Mouse (Mus musculus) natural killer cell, adult 2 months (primary cell): ENCODE measurements around the gene Selplg.
A peak's percentile ranks its signal among the peaks of the same experiment; 100 is the strongest.
"Not testable (repeated sequence)": the region's sequence is repeated elsewhere in the genome, so short reads cannot be mapped to it uniquely, and the experiment has no call there.

Experiments
- DNase-seq, 2 experiments: peaks; one replicate each; pipeline ENCODE4 v3.0.0; 2022; ENCODE audit warnings: low spot score in 2 of 2

The Selplg gene

GRCm38 (mm10) chr5:113825558-113825957 is 6.9 kb downstream of the Selplg start:
- no peak for DNase-seq

- peak; percentile 64 to 77 for DNase-seq
Measured at GRCm38 (mm10) chr5:113824228-113824627, 8.2 kb downstream of the Selplg start.

DNA sequence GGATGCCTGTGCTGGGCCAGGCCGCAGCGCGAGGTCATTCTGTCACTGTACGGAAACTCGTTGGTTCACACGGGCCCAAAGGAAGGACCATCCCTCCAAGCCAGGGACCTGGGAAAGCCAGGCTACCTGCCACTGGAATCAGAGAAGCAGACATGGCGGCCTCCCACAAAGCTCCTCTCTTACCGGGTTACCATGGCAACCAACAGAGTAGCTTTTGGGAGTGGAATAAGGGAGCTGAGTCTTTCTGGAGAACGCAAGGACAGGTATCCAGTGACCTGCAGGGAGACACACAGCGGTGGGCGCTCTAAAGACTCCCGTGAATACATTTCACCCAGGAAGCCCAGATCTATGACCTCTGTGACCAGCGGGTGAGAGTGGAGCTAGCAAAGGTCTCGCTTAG is 13.9 kb downstream of the Selplg start:
- DNase-seq = no peak

DNA sequence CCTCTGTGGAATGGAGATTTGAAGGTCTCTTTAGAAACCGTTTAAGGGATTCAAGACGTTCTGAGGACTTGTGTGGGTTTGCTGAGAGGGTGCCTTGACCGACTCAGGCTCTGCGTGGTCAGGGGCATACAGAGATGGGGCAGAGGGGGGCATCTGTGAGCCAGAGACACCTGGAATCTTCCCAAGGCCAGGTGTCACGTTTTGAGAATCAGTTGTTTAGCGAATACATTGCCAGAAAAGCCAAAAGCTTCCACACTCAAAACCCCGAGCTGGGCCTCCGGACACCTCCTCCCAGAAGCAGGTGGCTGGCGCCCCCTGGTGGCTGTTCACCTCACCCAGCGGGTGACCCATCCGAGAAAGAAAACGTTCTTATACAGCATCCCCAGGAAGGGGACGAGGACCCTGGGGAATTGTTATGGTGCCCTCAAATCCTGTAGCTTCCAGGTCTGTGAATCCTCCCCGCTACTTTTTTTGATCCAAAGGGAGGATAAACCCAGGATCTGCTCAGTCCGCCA is 16.7 kb downstream of the Selplg start:
- DNase-seq = peak; percentile 71 to 80

GRCm38 (mm10) chr5:113815041-113815389 is 17.4 kb downstream of the Selplg start:
- DNase-seq = no peak

DNA sequence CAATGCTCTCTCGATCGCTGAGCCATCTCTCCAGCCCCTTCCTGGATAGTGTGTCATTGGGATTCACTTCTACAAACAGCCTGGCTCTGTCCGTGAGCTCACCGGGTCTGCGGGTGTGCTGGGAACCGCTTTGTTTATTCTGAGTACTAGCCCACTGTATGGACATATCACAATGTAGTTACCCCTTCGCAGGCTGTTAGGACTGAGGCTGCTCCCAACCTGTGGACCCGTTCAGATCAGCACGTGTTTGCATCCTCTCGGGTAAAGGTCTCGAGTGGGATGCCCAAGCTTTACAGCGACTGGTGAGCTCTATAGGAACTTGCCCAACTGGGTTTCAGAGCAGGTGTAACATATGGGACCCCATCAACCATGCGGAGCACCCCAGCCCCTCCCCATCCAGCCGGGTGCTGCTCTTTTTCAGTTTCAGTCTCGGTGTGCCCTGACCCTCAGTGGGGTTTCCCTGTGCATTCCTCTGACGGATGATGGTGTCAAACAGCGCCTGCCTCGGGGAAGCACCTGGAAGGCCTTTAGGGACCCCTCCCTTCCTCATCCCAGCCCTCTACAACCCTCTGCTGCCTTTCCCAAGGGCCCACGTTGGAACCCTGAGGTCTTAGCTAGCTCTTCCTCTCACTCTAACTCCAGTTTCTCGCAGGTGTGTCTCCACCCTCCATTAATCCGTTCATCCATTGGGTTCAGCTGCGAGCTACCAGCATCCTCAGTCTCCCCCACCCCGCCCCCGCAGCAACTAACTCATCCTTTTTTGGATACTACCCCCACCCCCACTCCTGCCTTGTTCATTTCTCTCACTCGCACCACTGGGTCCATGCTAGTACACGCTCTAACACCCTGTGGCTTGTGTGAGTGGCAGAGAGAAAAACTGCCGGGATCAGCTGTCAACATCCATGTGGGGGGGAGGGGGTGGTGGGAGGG is 18.1 kb downstream of the Selplg start:
- DNase-seq = peak in 1 of 2 experiments; percentile 52

GRCm38 (mm10) chr5:113813608-113814007 is 18.8 kb downstream of the Selplg start:
- peak in 1 of 2 experiments; percentile 62 for DNase-seq

- no peak for DNase-seq
Measured at GRCm38 (mm10) chr5:113812638-113813037, 19.8 kb downstream of the Selplg start.

DNA sequence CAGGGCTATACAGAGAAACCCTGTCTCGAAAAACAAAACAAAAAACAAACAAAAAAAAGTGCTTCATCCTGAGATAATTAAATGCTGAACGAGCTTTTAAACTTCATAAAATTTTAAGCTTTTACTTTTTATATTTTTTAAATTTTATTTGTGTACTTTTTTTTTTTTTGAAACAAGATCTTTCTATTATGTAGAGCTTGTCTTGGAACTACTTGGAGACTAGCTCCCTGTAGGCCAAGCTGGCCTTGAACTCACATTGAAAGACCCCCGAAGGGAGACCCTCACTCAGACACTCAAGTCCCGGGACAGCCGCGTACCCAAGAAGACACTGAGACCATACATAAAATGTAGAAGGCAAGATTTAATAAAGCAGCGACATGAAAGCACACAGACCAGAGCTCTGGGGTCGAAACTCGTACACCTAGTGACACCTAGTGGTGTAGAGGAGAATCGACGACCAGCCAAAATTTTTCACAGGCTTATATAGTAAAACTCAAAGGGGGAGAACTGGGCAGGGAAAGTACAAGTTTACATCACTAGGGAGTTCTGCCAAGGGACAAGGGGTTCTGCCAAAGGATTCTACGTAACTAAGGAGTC is 20.5 kb downstream of the Selplg start:
- not testable (repeated sequence) for DNase-seq

- no peak for DNase-seq
Measured at GRCm38 (mm10) chr5:113810111-113810510, 22.3 kb downstream of the Selplg start.

- no peak for DNase-seq
Measured at GRCm38 (mm10) chr5:113808177-113808576, 24.3 kb downstream of the Selplg start.

GRCm38 (mm10) chr5:113807712-113808111 is 24.7 kb downstream of the Selplg start:
- DNase-seq = no peak

- peak in 1 of 2 experiments; percentile 45 for DNase-seq
Measured at GRCm38 (mm10) chr5:113806414-113806813, 26.0 kb downstream of the Selplg start.

GRCm38 (mm10) chr5:113805301-113805700 is 27.1 kb downstream of the Selplg start:
- DNase-seq = peak in 1 of 2 experiments; percentile 63

GRCm38 (mm10) chr5:113804395-113804966 is 28.0 kb downstream of the Selplg start:
- no peak for DNase-seq

- DNase-seq = no peak
Measured at GRCm38 (mm10) chr5:113800280-113800679, 32.2 kb downstream of the Selplg start, which contains the start of gene Tmem119. TSS of gene Tmem119 (minus strand) at chr5:113800516.

DNA sequence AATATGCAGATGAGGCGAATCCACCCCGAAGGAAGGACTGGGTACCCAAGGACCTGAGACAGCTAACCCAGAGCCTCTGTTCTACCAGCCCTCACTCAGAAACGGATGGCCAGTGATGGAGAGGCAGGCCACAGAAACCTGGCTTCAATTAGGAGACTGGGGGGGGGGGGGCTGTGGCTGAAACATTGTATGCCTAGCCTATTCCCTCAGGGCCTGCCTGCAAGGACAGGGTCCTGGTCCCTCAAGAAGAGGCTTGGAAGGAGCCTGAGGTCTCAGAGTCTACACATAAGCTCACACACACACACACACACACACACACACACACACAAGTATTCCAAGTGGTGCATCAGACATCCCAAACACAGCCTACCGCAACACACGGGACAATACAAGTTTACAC is 32.8 kb downstream of the Selplg start:
- no peak for DNase-seq

GRCm38 (mm10) chr5:113798525-113798924 is 33.9 kb downstream of the Selplg start:
- DNase-seq = no peak

DNA sequence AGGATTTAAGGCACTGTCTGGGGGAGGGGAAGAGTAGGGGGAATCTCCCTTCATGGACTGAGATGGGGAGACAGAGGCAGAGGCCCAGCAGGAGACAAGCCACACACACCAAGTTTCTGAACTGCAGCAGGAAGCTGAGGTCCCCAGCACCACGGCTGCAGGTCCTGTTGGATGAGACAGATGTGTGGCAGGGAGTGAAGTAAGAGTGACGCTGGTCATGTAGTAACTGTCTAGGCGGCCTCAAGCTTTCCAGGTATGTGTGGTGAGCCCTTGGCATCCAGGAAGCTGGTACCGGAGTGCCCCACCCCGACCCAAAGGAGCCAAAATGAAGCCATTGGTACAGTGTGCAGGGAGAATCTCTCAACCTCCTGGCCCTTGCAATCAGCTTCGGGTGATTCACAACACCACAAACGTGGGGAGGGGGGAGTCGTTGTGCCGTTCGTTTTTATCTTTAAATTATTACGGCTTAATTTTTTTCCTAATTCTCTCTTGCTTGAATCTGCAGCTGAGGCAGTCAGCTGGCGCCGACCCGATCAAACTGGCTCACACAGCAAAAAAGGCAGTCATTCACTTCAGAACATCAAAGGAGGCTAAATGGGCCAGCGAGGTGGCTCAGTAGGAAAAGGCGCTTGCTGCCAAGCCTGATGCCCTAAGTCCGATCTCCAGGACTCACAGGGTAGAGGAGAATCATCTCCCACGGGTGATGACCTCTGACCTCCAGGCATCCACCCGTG is 35.1 kb downstream of the Selplg start:
- no peak for DNase-seq

DNA sequence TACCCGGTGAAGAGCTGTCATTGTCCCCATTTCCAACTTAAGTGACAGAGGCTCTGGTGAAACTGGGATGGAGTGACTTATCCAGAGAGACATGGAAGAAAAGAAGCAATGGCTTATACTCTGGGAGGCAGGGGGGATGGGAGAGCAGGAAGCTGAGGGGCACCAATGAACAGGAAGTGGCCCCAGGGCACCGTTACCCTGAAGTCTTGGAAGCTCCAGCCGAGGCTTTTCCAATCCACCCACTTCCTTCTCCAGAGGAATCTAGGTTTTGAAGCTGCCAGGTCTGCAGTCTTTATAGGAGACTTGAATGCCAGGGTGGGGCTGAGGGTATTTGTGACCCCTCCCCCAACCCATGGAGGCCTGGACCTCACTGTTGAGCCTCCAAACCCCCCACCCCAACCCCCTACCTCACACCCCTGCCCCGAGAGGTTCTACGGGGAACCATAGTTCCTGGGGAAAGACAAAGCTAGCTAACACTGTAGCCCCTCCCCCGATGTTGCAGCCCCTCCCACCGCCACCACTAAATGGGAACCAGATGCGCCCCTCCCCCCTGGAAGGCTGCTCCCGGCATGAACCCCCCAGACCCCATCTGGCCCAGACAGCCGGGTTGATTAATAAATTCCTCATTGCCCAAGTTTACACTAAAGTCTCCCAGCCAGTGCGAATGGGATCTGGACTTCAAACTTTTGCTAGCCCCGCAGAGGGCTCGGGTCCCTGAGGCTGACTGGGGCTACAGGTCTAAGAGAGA is 35.9 kb downstream of the Selplg start:
- no peak for DNase-seq
